Mouse (Mus musculus): ENCODE measurements around the gene 5430403G16Rik.
"Not testable (repeated sequence)": the region's sequence is repeated elsewhere in the genome, so short reads cannot be mapped to it uniquely, and the experiment has no call there.

The 5430403G16Rik gene

GRCm38 (mm10) chr5:109690537-109691201 is at the start of gene 5430403G16Rik:
TSS of gene 5430403G16Rik (minus strand) at chr5:109691041.
- DNase-seq: peak; percentile 69 to 83

DNA sequence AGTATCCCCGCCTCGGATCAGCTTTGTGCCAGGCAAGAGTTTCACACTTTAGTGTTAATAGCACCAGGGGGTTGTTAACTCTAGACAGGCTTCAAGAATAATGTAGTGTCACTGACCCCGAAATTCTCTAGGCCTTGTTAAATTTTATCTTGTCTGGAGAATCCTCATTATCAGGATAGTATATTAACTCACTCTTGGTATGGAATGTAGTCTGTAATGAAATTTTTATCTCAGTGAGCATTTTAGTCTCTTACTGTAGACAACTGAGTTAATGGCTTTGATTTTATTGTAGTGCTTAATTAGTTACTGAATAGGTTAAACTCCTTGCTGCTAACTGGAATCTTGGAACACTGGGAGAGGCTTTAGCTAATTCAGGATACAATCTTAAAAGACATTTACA is 26.5 kb upstream of the 5430403G16Rik start:
- DNase-seq: not testable (repeated sequence)

- DNase-seq: not testable (repeated sequence)
Measured at GRCm38 (mm10) chr5:109691205-109691965, 544 bp upstream of the 5430403G16Rik start.

GRCm38 (mm10) chr5:109682921-109683320 is 7.9 kb downstream of the 5430403G16Rik start:
- DNase-seq: no peak

Data from thymus, adult 18-20 months (tissue).